Mouse (Mus musculus): Measurements from ENCODE around the gene Gm266.

Gene Gm266

GRCm38 (mm10) chr12:111436640-111437039 lies 49.0 kb downstream of the Gm266 start:
- no peak for DNase-seq (ENCODE audit: low spot score)

DNA sequence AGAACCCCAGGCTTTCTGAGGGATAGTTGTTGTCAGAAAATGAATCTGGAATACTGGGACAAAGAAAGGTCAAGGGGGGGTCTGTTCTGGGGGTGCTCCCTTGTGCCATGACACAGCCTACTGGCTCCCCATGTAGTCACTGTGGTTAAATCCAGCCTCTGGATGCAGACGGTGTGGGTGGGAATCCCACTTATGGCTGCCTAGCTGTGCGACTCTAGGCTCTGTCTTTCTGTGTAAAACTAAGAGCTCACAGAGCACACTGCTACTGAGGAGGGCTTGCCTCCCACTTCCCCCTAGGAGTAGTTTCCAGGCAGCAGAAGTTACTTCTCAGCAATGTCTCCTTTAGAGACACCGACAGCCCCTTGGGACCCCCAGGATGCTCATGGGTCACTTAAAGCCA lies 49.5 kb downstream of the Gm266 start:
- DNase-seq (ENCODE audit: low spot score): no peak

GRCm38 (mm10) chr12:111434745-111435327 lies 50.8 kb downstream of the Gm266 start:
- no peak for DNase-seq (ENCODE audit: low spot score)
